Mouse (Mus musculus): ENCODE data around the gene Gm19684. TPM values are rescaled to one million over a fixed set of nuclear protein-coding genes. Genes with fewer than 3 reads are reported as not detected.
"Not testable (repeated sequence)": the region's sequence is repeated elsewhere in the genome, so short reads cannot be mapped to it uniquely, and the experiment has no call there.

The Gm19684 gene
- total RNA-seq (2021), result under 1 TPM; 0.19 to 0.22 TPM

- DNase-seq, result peak; percentile 41 to 60
- intact Hi-C loops (cut with DNase I), result not testable (repeated sequence)
These were observed at the start of gene Gm19684 for GRCm38 (mm10) chr17:36121352-36122020. Gm19684 (plus strand) TSS chr17:36121678.

- intact Hi-C loops (cut with DNase I); DNase-seq: not testable (repeated sequence)
These were observed 39.6 kb upstream of the Gm19684 start for GRCm38 (mm10) chr17:36081901-36082300.

GRCm38 (mm10) chr17:36082519-36083232 lies 38.8 kb upstream of the Gm19684 start:
- intact Hi-C loops (cut with DNase I); DNase-seq: not testable (repeated sequence)

GRCm38 (mm10) chr17:36083266-36083869 lies 38.1 kb upstream of the Gm19684 start:
- peak; percentile 17 to 27 for DNase-seq
- intact Hi-C loops (cut with DNase I), result no loop called here

GRCm38 (mm10) chr17:36083870-36084451 lies 37.5 kb upstream of the Gm19684 start:
- DNase-seq, result no peak
- intact Hi-C loops (cut with DNase I), result no loop called here

- intact Hi-C loops (cut with DNase I), result loop anchor here (2.0 to 5.0 kb wide), 2 partner anchors 61 to 101 kb away; no protein-coding TSS in a partner anchor
- DNase-seq, result not testable (repeated sequence)
These were observed 35.5 kb upstream of the Gm19684 start for GRCm38 (mm10) chr17:36085976-36086375.

- intact Hi-C loops (cut with DNase I); DNase-seq: not testable (repeated sequence)
These were observed 29.5 kb upstream of the Gm19684 start for GRCm38 (mm10) chr17:36091933-36092332.

- intact Hi-C loops (cut with DNase I); DNase-seq: not testable (repeated sequence)
These were observed 29.0 kb upstream of the Gm19684 start for GRCm38 (mm10) chr17:36092520-36092919.

- intact Hi-C loops (cut with DNase I), result no loop called here
- DNase-seq, result no peak
These were observed 27.5 kb upstream of the Gm19684 start for GRCm38 (mm10) chr17:36093936-36094335.

GRCm38 (mm10) chr17:36099603-36100002 lies 21.9 kb upstream of the Gm19684 start:
- intact Hi-C loops (cut with DNase I); DNase-seq: not testable (repeated sequence)

- DNase-seq; intact Hi-C loops (cut with DNase I): not testable (repeated sequence)
These were observed 19.4 kb upstream of the Gm19684 start for GRCm38 (mm10) chr17:36102091-36102490.

- intact Hi-C loops (cut with DNase I), result loop anchor here (5.0 kb wide), 1 partner anchor 173 kb away; no protein-coding TSS in a partner anchor
- not testable (repeated sequence) for DNase-seq
These were observed 11.3 kb upstream of the Gm19684 start for GRCm38 (mm10) chr17:36110129-36110528.

- DNase-seq, result not testable (repeated sequence)
These were observed 10.6 kb upstream of the Gm19684 start for GRCm38 (mm10) chr17:36110641-36111509.

GRCm38 (mm10) chr17:36111510-36111868 lies 10.0 kb upstream of the Gm19684 start:
- not testable (repeated sequence) for DNase-seq
- intact Hi-C loops (cut with DNase I), result loop anchor here (5.0 kb wide), 1 partner anchor 174 kb away; no protein-coding TSS in a partner anchor

More at GRCm38 (mm10) chr17:36110641-36111509, 10.6 kb upstream of the Gm19684 start:
- intact Hi-C loops (cut with DNase I), result loop anchor here (5.0 kb wide), 1 partner anchor 174 kb away; no protein-coding TSS in a partner anchor

GRCm38 (mm10) chr17:36113979-36114593 lies 7.4 kb upstream of the Gm19684 start:
- intact Hi-C loops (cut with DNase I), result loop anchor here (1.0 to 5.0 kb wide), 2 partner anchors 117 to 177 kb away; no protein-coding TSS in a partner anchor
- peak in 1 of 2 experiments; percentile 45 for DNase-seq

GRCm38 (mm10) chr17:36116545-36116944 lies 4.9 kb upstream of the Gm19684 start:
- intact Hi-C loops (cut with DNase I), result not testable (repeated sequence)

GRCm38 (mm10) chr17:36120839-36121238 lies 639 bp upstream of the Gm19684 start:
- intact Hi-C loops (cut with DNase I), result not testable (repeated sequence)

More at GRCm38 (mm10) chr17:36116545-36116944, 4.9 kb upstream of the Gm19684 start:
- DNase-seq, result not testable (repeated sequence)

GRCm38 (mm10) chr17:36124111-36124510 lies 2.6 kb downstream of the Gm19684 start:
- intact Hi-C loops (cut with DNase I), result not testable (repeated sequence)

More at GRCm38 (mm10) chr17:36120839-36121238, 639 bp upstream of the Gm19684 start:
- DNase-seq, result peak in 1 of 2 experiments; percentile 22

GRCm38 (mm10) chr17:36128525-36128924 lies 7.0 kb downstream of the Gm19684 start:
- DNase-seq; intact Hi-C loops (cut with DNase I): not testable (repeated sequence)

More at GRCm38 (mm10) chr17:36124111-36124510, 2.6 kb downstream of the Gm19684 start:
- not testable (repeated sequence) for DNase-seq

Data from heart, postnatal 36 days (tissue).